Mouse (Mus musculus): ENCODE results near the gene Mfsd6l. TPM values are rescaled to one million over a fixed set of nuclear protein-coding genes. Genes with fewer than 3 reads are reported as not detected.

The Mfsd6l gene
- polyA plus RNA-seq, 1 experiment from 2014 or later = not detected

GRCm38 (mm10) chr11:68583906-68584480 is 28.0 kb downstream of the Mfsd6l start:
- WGBS = 58% methylated on average over 8 of the region's 8 CpGs
- no peak overlapping the region for H3K4me3 ChIP-seq (replicated peaks; ENCODE audit: low read depth, low read length)
- no peaks in the 10 kb centered on the region for H3K27me3 ChIP-seq (ENCODE audit: control insufficient read depth, insufficient read depth, low read length)
- DNase-seq (peak; percentile 57), ATAC-seq (ENCODE audit: low FRiP score, low TSS enrichment) (no peak)
- peaks cover 6% of the 10 kb centered on the region for H3K4me1 ChIP-seq (ENCODE audit: control insufficient read depth, insufficient read depth, low read length)
- no peak overlapping the region for H3K9ac ChIP-seq (replicated peaks; ENCODE audit: low read length)
- H3K27ac ChIP-seq (replicated peaks; ENCODE audit: low read depth, low read length) = peak overlapping the region; percentile 63
- H3K4me2 ChIP-seq (ENCODE audit: low read length) = no peak overlapping the region
- no peaks in the 10 kb centered on the region for H3K9me3 ChIP-seq (ENCODE audit: control insufficient read depth, low read length)
- no peaks in the 10 kb centered on the region for H3K36me3 ChIP-seq (ENCODE audit: control insufficient read depth, insufficient read depth, low read length)

GRCm38 (mm10) chr11:68585890-68586289 is 29.9 kb downstream of the Mfsd6l start:
- no peaks in the 10 kb centered on the region for H3K36me3 ChIP-seq (ENCODE audit: control insufficient read depth, insufficient read depth, low read length)
- WGBS = 30% methylated on average over 3 of the region's 3 CpGs
- no peaks in the 10 kb centered on the region for H3K9me3 ChIP-seq (ENCODE audit: control insufficient read depth, low read length)
- no peak overlapping the region for H3K4me3 ChIP-seq (replicated peaks; ENCODE audit: low read depth, low read length)
- H3K4me1 ChIP-seq (ENCODE audit: control insufficient read depth, insufficient read depth, low read length) = peaks cover 6% of the 10 kb centered on the region
- ATAC-seq (ENCODE audit: low FRiP score, low TSS enrichment) (no peak), DNase-seq (peak; percentile 25)
- no peaks in the 10 kb centered on the region for H3K27me3 ChIP-seq (ENCODE audit: control insufficient read depth, insufficient read depth, low read length)
- H3K27ac ChIP-seq (replicated peaks; ENCODE audit: low read depth, low read length) = no peak overlapping the region
- H3K4me2 ChIP-seq (ENCODE audit: low read length) = no peak overlapping the region
- no peak overlapping the region for H3K9ac ChIP-seq (replicated peaks; ENCODE audit: low read length)

DNA sequence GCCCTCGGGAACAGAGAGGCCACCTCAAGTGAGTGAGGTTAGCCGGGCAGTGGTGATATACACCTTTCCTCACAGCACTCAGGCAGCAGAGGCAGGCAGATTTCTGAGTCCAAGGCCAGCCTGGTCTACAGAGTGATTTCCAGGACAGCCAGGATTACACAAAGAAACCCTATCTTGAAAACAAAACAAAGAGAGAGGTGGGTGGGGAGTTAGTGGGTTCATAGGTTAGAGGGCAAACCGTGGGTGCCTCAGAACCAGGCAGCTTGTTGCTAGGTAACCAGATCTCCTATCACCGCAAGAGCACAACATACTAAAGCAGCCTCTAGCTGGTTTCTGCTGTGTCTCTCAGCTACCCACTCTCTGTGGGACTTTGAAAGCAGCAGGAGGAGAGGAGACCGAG is 30.7 kb downstream of the Mfsd6l start, which contains the start of gene Ccdc42:
Gene Ccdc42, plus strand, starts transcription at position 301 of the 400 bp plus-strand sequence.
- H3K9ac ChIP-seq (replicated peaks; ENCODE audit: low read length) = no peak within 1 kb of the TSS

GRCm38 (mm10) chr11:68589055-68589809 is 33.2 kb downstream of the Mfsd6l start:
- ATAC-seq (ENCODE audit: low FRiP score, low TSS enrichment) = no peak
- no peak overlapping the region for H3K27ac ChIP-seq (replicated peaks; ENCODE audit: low read depth, low read length)
- H3K9ac ChIP-seq (replicated peaks; ENCODE audit: low read length) = no peak overlapping the region
- no peaks in the 10 kb centered on the region for H3K9me3 ChIP-seq (ENCODE audit: control insufficient read depth, low read length)
- H3K4me2 ChIP-seq (ENCODE audit: low read length) = no peak overlapping the region
- peak; percentile 82 for DNase-seq
- peaks cover under 1% of the 10 kb centered on the region; the same call in 1 of the 2 replicates for H3K4me1 ChIP-seq (ENCODE audit: control insufficient read depth, insufficient read depth, low read length)
- no peaks in the 10 kb centered on the region for H3K36me3 ChIP-seq (ENCODE audit: control insufficient read depth, insufficient read depth, low read length)
- no peak overlapping the region for H3K4me3 ChIP-seq (replicated peaks; ENCODE audit: low read depth, low read length)
- no peaks in the 10 kb centered on the region for H3K27me3 ChIP-seq (ENCODE audit: control insufficient read depth, insufficient read depth, low read length)
- WGBS = 63% methylated on average over 8 of the region's 8 CpGs

More for the DNA sequence above, 30.7 kb downstream of the Mfsd6l start, which contains the start of gene Ccdc42:
- Histone ChIP-seq H3K27ac (replicated peaks; ENCODE audit: low read depth, low read length) (no peak within 1 kb of the TSS), H3K4me1 (ENCODE audit: control insufficient read depth, insufficient read depth, low read length) (peaks cover 6% of the 10 kb centered on the region), H3K4me2 (ENCODE audit: low read length) (no peak within 1 kb of the TSS), H3K4me3 (replicated peaks; ENCODE audit: low read depth, low read length) (no peak within 1 kb of the TSS), H3K27me3 (ENCODE audit: control insufficient read depth, insufficient read depth, low read length) (no peaks in the 10 kb centered on the region), H3K9me3 (ENCODE audit: control insufficient read depth, low read length) (no peaks in the 10 kb centered on the region), H3K36me3 (ENCODE audit: control insufficient read depth, insufficient read depth, low read length) (no peaks in the 10 kb centered on the region)
- DNase-seq = no peak
- no peak for ATAC-seq (ENCODE audit: low FRiP score, low TSS enrichment)
- 62% methylated on average over 5 of the region's 5 CpGs for WGBS

DNA sequence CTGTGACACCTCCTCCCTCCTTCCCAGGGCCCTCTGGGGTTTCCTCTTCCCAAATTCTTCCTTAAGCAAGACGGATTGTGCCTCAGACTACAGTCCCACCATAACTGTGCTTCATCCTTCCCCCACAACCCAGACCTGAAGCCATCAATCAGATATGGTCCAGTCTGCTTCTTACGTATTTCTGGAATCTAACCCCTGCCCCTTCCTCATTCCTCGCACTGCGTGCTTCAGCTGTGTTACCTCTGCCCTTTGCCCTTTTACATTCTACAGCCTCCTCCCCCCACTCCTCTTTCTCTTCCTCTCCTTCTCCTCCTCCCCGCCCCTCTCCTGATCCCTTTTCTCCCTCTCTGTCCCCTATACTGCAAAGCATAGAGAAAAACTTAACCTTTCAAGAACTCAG is 35.7 kb downstream of the Mfsd6l start:
- Histone ChIP-seq H3K9ac (replicated peaks; ENCODE audit: low read length) (no peak overlapping the region), H3K27ac (replicated peaks; ENCODE audit: low read depth, low read length) (no peak overlapping the region), H3K36me3 (ENCODE audit: control insufficient read depth, insufficient read depth, low read length) (no peaks in the 10 kb centered on the region), H3K27me3 (ENCODE audit: control insufficient read depth, insufficient read depth, low read length) (no peaks in the 10 kb centered on the region), H3K4me2 (ENCODE audit: low read length) (no peak overlapping the region), H3K4me1 (ENCODE audit: control insufficient read depth, insufficient read depth, low read length) (no peaks in the 10 kb centered on the region), H3K9me3 (ENCODE audit: control insufficient read depth, low read length) (no peaks in the 10 kb centered on the region), H3K4me3 (replicated peaks; ENCODE audit: low read depth, low read length) (no peak overlapping the region)
- ATAC-seq (ENCODE audit: low FRiP score, low TSS enrichment) (no peak), DNase-seq (no peak)
- WGBS = 18% methylated on average over 5 of the region's 5 CpGs

DNA sequence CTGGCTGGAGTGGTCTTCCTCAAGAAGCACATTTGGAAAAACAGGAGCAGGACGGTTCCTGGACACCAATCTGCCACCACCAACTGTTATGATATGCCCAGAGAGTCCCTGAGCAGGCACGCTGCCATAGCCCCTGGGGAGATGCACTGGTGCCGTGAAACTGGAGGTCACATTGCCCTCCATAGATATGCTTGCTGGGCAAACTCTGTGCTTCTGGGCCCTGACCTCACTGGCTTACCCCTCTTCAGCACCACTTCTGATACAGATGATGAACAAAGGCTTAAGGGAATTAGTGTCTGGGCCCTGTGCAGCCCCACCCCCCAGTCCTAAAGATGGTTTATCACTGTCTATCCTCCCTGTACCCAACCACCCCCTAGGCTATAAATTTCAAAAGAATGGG is 37.3 kb downstream of the Mfsd6l start:
- 51% methylated on average over 3 of the region's 3 CpGs for WGBS
- no peak overlapping the region for H3K9ac ChIP-seq (replicated peaks; ENCODE audit: low read length)

DNA sequence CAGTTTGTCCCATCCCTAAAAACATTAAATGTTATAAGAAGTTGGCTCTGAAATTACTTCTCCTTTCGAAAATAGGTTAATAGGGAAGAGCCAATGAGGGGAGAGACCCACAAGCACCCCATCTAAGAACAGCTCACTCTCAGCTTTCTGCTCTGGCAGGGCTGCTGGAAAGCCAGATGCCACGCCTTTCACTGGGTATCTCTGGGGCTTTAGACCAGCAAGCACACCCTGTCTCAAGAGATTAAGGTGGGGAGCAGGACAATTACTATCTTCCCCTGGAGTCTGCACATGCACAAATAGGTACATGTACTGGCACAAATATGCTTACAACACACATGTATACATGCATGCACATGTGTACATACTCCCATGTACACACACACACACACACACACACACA is 41.9 kb downstream of the Mfsd6l start:
- ATAC-seq (ENCODE audit: low FRiP score, low TSS enrichment) (no peak), DNase-seq (no peak)
- Histone ChIP-seq H3K4me3 (replicated peaks; ENCODE audit: low read depth, low read length) (no peak overlapping the region), H3K9ac (replicated peaks; ENCODE audit: low read length) (no peak overlapping the region), H3K4me2 (ENCODE audit: low read length) (no peak overlapping the region), H3K9me3 (ENCODE audit: control insufficient read depth, low read length) (no peaks in the 10 kb centered on the region), H3K27me3 (ENCODE audit: control insufficient read depth, insufficient read depth, low read length) (no peaks in the 10 kb centered on the region), H3K36me3 (ENCODE audit: control insufficient read depth, insufficient read depth, low read length) (no peaks in the 10 kb centered on the region), H3K4me1 (ENCODE audit: control insufficient read depth, insufficient read depth, low read length) (peaks cover 9% of the 10 kb centered on the region; the same call in 1 of the 2 replicates), H3K27ac (replicated peaks; ENCODE audit: low read depth, low read length) (no peak overlapping the region)
- 82% methylated on average over 2 of the region's 2 CpGs for WGBS

More for the DNA sequence above, 37.3 kb downstream of the Mfsd6l start:
- no peaks in the 10 kb centered on the region for H3K4me1 ChIP-seq (ENCODE audit: control insufficient read depth, insufficient read depth, low read length)
- no peak overlapping the region for H3K27ac ChIP-seq (replicated peaks; ENCODE audit: low read depth, low read length)
- H3K4me2 ChIP-seq (ENCODE audit: low read length) = no peak overlapping the region
- H3K36me3 ChIP-seq (ENCODE audit: control insufficient read depth, insufficient read depth, low read length) = no peaks in the 10 kb centered on the region
- ATAC-seq (ENCODE audit: low FRiP score, low TSS enrichment) = no peak
- no peaks in the 10 kb centered on the region for H3K27me3 ChIP-seq (ENCODE audit: control insufficient read depth, insufficient read depth, low read length)
- H3K4me3 ChIP-seq (replicated peaks; ENCODE audit: low read depth, low read length) = no peak overlapping the region
- DNase-seq = no peak
- H3K9me3 ChIP-seq (ENCODE audit: control insufficient read depth, low read length) = no peaks in the 10 kb centered on the region

DNA sequence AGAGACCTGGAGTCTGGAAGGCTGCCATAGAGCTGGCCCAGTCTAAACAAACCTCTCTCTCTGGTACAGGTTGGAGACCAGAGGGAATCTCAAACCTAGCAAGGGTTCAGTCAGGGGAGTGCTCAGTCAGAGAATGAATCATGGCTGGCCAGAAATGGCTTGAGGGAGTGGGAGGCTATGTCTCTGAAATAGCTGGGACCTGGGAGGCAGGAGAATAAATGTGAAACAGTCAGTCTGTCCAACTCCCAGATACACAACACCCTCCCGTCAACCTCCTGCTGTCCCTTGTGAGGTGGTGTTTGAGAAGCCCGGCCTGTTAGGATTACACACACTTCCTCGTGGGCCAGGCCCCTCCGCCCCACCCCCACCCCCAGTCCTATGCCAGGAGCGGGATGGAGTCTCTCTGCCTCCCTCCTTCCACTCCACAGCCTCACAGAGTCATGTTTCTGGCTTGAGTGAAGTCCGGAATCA is 44.6 kb downstream of the Mfsd6l start:
- peaks cover 9% of the 10 kb centered on the region; the same call in 1 of the 2 replicates for H3K4me1 ChIP-seq (ENCODE audit: control insufficient read depth, insufficient read depth, low read length)
- H3K27ac ChIP-seq (replicated peaks; ENCODE audit: low read depth, low read length) = no peak overlapping the region
- 46% methylated on average over 6 of the region's 6 CpGs for WGBS
- ATAC-seq (ENCODE audit: low FRiP score, low TSS enrichment) = no peak
- H3K4me2 ChIP-seq (ENCODE audit: low read length) = no peak overlapping the region
- no peak overlapping the region for H3K9ac ChIP-seq (replicated peaks; ENCODE audit: low read length)
- H3K27me3 ChIP-seq (ENCODE audit: control insufficient read depth, insufficient read depth, low read length) = no peaks in the 10 kb centered on the region
- H3K9me3 ChIP-seq (ENCODE audit: control insufficient read depth, low read length) = no peaks in the 10 kb centered on the region
- H3K36me3 ChIP-seq (ENCODE audit: control insufficient read depth, insufficient read depth, low read length) = no peaks in the 10 kb centered on the region
- DNase-seq = no peak
- no peak overlapping the region for H3K4me3 ChIP-seq (replicated peaks; ENCODE audit: low read depth, low read length)
